Mouse (Mus musculus) hindbrain, postnatal 0 days (tissue): ENCODE results near the gene Isy1. TPM values are rescaled to one million over a fixed set of nuclear protein-coding genes. Genes with fewer than 3 reads are reported as not detected.

Experiments used
- ATAC-seq: fragments of 200-750 bp; cut with Nextera tagmentation; 2 replicates; pipeline ENCODE4 v1.8.0; 2017; ENCODE audit warnings: mild to moderate bottlenecking, moderate TSS enrichment, moderate library complexity
- DNase-seq: peaks from one replicate; pipeline ENCODE4 v3.0.0-alpha.2; 2015; ENCODE audit warnings: low spot score
- H3K27ac ChIP-seq: fragments of 300-500 bp; sonication (generic); 2 replicates; pipeline ENCODE4 v1.5.1; 2014; ENCODE audit warnings: mild to moderate bottlenecking
- H3K27me3 ChIP-seq: fragments of 300-500 bp; sonication (generic); 2 replicates; pipeline ENCODE4 v1.6.1; 2014; ENCODE audit warnings: low read length, mixed read lengths; ENCODE audit not compliant: insufficient read depth
- H3K36me3 ChIP-seq: fragments of 300-500 bp; sonication (generic); 2 replicates; pipeline ENCODE4 v1.6.1; 2014; ENCODE audit warnings: low read length, mixed read lengths; ENCODE audit not compliant: insufficient read depth
- H3K4me1 ChIP-seq: fragments of 300-500 bp; sonication (generic); 2 replicates; pipeline ENCODE4 v1.6.1; 2014; ENCODE audit warnings: antibody characterized with exemption, low read length, mixed read lengths; ENCODE audit not compliant: insufficient read depth
- H3K4me2 ChIP-seq: fragments of 300-500 bp; sonication (generic); 2 replicates; pipeline ENCODE4 v1.6.1; 2014; ENCODE audit warnings: low read depth, mild to moderate bottlenecking, low read length, moderate library complexity, mixed read lengths
- H3K4me3 ChIP-seq: fragments of 300-500 bp; sonication (generic); 2 replicates; pipeline ENCODE4 v1.5.1; 2014; ENCODE audit warnings: low read length
- H3K9ac ChIP-seq: fragments of 300-500 bp; sonication (generic); replicated peaks from 2 replicates; pipeline ENCODE4 v1.6.1; 2014; ENCODE audit warnings: mild to moderate bottlenecking, low read length, moderate library complexity, mixed read lengths
- H3K9me3 ChIP-seq: fragments of 300-500 bp; sonication (generic); 2 replicates; pipeline ENCODE4 v1.6.1; 2016; ENCODE audit warnings: low read length, mixed read lengths
- CTCF ChIP-seq: IDR thresholded peaks from 2 replicates; pipeline ENCODE4 v1.5.1; 2016; ENCODE audit warnings: antibody characterized with exemption, control low read depth, low read depth
- WGBS: fragments of 180-500 bp; shearing (Covaris S2); extraction: QIAGEN DNeasy Blood & Tissue Kit; methylation state at CpG from one replicate; pipeline ENCODE4 v1.1.7; 2014; 5-methylcytosine and 5-hydroxymethylcytosine counted together
- polyA plus RNA-seq: library from polyadenylated mRNA; unstranded; fragments of >200 nt; fragmentation: Nextera tagmentation; extraction: Ambion mirVana; gene quantifications from 2 replicates; pipeline ENCODE4 v1.2.1, GENCODE M21; 2015
- total RNA-seq: library from RNA; depleted of rRNA; stranded (reverse); fragments of >200 nt; gene quantifications from 2 replicates; pipeline ENCODE4 v1.2.3, GENCODE M21; 2014

Isy1 gene
- total and polyA plus RNA-seq, 2 experiments from 2014 or later: 11.3 to 27.4 TPM

DNA sequence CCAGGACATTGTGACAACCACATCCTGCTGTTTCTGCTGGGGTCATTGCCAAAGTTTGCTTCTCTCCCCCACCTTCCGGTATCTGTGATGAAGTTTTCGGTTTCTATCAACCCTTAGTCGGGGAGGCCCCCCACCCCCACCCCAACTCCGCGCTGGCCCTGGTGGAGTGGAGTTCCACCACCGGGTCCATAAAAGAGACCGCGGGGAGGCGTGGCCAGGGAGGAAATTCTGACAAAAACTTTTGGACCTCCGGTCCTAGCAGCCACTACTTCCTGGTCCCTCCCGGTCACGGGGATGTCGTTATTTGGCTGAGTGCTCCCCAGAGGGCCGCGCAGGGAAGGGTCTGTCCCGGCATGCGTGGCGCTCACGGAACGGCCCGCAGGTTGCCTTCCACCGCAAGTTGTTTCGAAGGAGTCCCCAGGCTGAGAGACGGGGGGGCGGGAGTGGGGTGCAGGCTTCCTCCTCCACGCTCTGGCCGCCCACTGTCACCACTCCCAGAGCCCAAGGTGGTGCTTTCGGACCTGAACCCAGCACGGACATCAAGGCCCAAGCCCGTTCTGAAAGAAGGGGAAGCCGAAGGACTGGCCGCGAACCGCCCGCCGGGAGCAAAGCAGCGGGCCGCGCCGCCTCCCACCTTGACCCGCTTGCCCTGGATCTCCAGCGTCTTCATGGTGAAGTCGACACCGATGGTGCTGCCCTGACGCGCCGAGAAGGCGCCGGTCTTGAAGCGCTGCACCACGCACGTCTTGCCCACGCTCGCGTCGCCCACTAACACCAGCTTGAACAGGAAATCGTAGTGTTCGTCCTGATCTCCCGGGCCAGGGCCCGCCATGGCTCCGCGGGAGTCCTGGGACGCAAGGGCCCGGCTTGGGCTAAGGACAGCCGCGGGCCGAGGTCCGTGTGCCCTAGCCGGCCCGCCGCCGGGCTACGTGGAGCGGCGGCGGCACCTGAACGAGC is 27.6 kb downstream of the Isy1 start:
- DNase-seq (peak; percentile 58), ATAC-seq (peak; percentile 19)
- Histone ChIP-seq H3K4me2 (peak overlapping the region; percentile 98), H3K27ac (peak overlapping the region; percentile 81), H3K9ac (peak overlapping the region; percentile 90), H3K4me1 (peaks cover 10% of the 10 kb centered on the region), H3K36me3 (no peaks in the 10 kb centered on the region; the same call in 1 of the 2 replicates), H3K4me3 (peak overlapping the region; percentile 77), H3K9me3 (no peaks in the 10 kb centered on the region), H3K27me3 (no peaks in the 10 kb centered on the region)
- TF ChIP-seq CTCF: no peak
- WGBS: 1% methylated on average over 72 of the region's 77 CpGs

DNA sequence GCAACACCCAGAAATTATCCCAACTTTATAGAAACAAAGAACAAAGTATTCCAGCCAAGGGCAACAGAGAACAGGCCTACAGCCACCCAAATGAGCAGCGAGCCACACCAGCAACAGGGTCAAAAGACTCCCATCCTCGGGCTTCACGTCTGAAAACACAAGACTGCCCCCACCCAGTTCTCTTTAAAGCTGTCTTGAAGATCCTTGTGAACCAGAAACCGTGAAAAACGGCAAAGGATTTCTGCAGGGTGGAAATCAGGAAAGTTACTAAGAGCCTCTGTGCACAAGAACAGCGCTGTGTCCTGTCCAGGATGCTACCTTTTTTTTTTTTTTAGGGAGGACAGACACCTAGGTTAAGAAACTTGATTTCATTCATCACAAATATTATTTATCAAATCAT is 28.3 kb downstream of the Isy1 start:
- H3K36me3 ChIP-seq: no peaks in the 10 kb centered on the region; the same call in 1 of the 2 replicates
- H3K9ac ChIP-seq: peak overlapping the region; percentile 90; the same call in 1 of the 2 replicates
- peak overlapping the region; percentile 98 for H3K4me2 ChIP-seq
- no peak for ATAC-seq
- 32% methylated on average over 6 of the region's 6 CpGs for WGBS
- no peaks in the 10 kb centered on the region for H3K27me3 ChIP-seq
- H3K27ac ChIP-seq: no peak overlapping the region
- no peaks in the 10 kb centered on the region for H3K9me3 ChIP-seq
- H3K4me3 ChIP-seq: peak overlapping the region; percentile 77
- no peak for DNase-seq
- TF ChIP-seq CTCF: no peak
- H3K4me1 ChIP-seq: peaks cover 10% of the 10 kb centered on the region

GRCm38 (mm10) chr6:87809651-87810161 is 28.9 kb downstream of the Isy1 start:
- Histone ChIP-seq H3K36me3 (no peaks in the 10 kb centered on the region; the same call in 1 of the 2 replicates), H3K4me1 (peaks cover 10% of the 10 kb centered on the region), H3K9me3 (no peaks in the 10 kb centered on the region), H3K27ac (no peak overlapping the region), H3K4me3 (no peak overlapping the region), H3K4me2 (peak overlapping the region; percentile 98; the same call in 1 of the 2 replicates), H3K27me3 (no peaks in the 10 kb centered on the region), H3K9ac (no peak overlapping the region)
- ATAC-seq (no peak), DNase-seq (no peak)
- TF ChIP-seq CTCF: no peak
- WGBS: 87% methylated on average over 6 of the region's 6 CpGs

GRCm38 (mm10) chr6:87809144-87809543 is 29.5 kb downstream of the Isy1 start:
- TF ChIP-seq CTCF: no peak
- Histone ChIP-seq H3K27ac (no peak overlapping the region), H3K27me3 (no peaks in the 10 kb centered on the region), H3K9ac (no peak overlapping the region), H3K9me3 (no peaks in the 10 kb centered on the region), H3K36me3 (no peaks in the 10 kb centered on the region; the same call in 1 of the 2 replicates), H3K4me1 (peaks cover 10% of the 10 kb centered on the region), H3K4me2 (no peak overlapping the region), H3K4me3 (no peak overlapping the region)
- no peak for DNase-seq
- no peak for ATAC-seq
- WGBS: 91% methylated on average over 2 of the region's 2 CpGs

GRCm38 (mm10) chr6:87808521-87808920 is 30.1 kb downstream of the Isy1 start:
- DNase-seq: no peak
- Histone ChIP-seq H3K4me2 (no peak overlapping the region), H3K4me3 (no peak overlapping the region), H3K27me3 (no peaks in the 10 kb centered on the region), H3K4me1 (peaks cover 10% of the 10 kb centered on the region), H3K36me3 (no peaks in the 10 kb centered on the region), H3K27ac (no peak overlapping the region), H3K9ac (no peak overlapping the region), H3K9me3 (no peaks in the 10 kb centered on the region)
- no peak for ATAC-seq
- 76% methylated on average over 3 of the region's 3 CpGs for WGBS
- no peak for TF ChIP-seq CTCF

DNA sequence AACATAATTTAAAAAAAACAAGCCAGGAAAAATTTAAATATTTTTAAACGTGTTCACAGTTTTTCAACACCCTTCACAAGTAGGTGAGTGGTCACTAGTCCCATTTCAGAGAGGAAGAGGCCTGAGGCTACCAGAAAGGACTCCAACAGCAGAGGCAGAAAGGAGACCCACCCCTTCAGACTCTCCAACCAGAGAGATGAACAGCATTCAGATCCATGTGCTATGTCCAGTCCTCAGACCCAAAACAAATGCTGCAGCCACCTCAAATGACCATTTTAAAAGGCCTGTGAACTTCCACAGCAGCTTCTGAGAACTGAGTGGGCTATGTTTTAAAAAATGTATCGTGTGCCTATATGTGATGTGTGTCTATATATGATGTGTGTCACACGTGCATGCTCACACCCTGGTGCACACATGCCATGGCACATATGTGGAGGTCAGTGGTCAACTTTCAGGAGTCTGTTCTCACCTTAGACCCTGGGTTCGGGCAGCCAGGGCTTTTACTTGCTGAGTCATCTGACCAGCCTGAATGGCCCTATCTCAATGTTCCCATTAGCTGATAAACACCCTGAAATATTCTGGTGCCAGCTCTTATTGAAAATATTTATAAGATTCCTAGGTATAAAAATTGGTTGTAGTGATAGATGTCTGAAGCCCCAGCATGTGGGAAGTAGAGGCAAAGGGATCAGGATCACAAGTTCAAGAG is 30.7 kb downstream of the Isy1 start:
- Histone ChIP-seq H3K27me3 (no peaks in the 10 kb centered on the region), H3K9ac (no peak overlapping the region), H3K4me2 (no peak overlapping the region), H3K36me3 (no peaks in the 10 kb centered on the region), H3K4me3 (no peak overlapping the region), H3K27ac (no peak overlapping the region), H3K9me3 (no peaks in the 10 kb centered on the region), H3K4me1 (peaks cover 10% of the 10 kb centered on the region)
- 83% methylated on average over 4 of the region's 4 CpGs for WGBS
- no peak for TF ChIP-seq CTCF
- ATAC-seq (no peak), DNase-seq (no peak)
